Mouse (Mus musculus): ENCODE results near the gene Cdc26.
A peak's percentile ranks its signal among the peaks of the same experiment; 100 is the strongest.

Gene Cdc26

DNA sequence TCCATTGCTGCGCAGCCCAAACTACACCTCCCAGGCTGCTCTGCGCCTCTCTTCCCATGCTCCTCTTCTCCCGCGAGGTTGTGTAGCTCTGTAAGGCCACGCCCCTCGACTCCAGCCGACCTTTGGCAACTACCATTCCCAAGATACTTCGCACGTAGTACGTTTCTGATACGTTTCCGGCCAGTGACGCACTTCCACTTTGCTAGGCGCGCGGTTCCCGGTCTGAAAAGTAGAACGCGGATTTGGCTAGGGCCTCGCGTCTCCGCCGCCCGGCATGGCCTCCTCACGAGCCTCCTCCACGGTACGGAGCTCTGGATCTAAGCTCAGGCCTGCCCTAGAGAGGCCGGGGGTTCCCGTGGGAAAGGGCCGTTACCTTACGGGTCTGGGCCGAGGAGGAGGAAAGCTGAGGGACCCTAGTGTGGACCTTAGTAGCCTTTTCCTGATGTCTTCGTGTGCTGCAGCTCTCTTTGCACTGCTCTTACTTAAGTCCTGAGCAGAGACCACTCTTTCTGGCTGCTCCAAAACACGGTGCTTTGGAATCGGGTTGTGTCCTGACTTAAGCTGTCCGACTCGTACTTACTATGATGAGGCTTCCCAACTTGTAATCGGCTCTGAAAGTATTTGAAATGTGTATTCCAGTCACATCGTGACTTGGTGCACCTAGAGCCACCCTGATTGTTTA, at the start of gene Cdc26, which contains the start of gene Prpf4:
Cdc26 (minus strand) TSS at position 42 of the 682 bp plus-strand sequence.
Prpf4 (plus strand) TSS at position 197 of the 682 bp plus-strand sequence.
- DNase-seq, result peak; percentile 98

DNA sequence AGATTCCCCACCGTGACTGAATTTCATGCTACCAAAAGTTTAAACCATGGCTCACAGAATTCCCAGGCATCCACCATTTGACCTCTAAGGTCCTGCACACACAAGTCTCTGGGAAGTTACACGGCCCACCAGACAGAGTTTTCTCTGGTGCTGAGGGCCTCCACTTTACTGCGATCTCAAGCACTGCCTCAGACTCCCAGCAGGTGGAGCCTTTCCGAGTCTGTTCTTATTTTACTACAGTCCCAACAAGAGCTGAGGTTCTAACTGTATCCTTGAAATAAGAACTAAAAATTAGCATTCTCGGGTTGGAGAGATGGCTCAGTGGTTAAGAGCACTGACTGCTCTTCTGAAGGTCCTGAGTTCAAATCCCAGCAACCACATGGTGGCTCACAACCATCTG, 46.6 kb upstream of the Cdc26 start:
- DNase-seq, result peak; percentile 30

DNA sequence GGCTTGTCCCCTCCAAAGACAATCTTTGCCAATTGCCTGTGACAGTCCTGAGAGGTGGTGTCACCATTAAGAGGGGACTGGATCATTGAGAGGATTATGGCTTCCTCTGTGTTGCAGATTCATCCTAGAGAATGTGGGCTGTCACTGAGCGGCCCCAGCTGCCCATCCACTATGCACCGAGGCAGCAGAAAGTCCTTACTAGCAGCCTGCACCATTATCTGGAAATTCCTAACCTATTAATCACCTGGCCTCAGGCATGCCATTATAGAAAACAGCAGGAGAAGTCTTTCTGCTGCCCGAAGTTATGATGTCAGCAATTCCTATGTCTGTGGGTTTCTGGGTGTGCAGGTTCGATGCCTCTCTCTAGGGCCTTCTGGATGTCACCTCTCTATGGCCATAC, 32.5 kb upstream of the Cdc26 start:
- DNase-seq, result no peak

DNA sequence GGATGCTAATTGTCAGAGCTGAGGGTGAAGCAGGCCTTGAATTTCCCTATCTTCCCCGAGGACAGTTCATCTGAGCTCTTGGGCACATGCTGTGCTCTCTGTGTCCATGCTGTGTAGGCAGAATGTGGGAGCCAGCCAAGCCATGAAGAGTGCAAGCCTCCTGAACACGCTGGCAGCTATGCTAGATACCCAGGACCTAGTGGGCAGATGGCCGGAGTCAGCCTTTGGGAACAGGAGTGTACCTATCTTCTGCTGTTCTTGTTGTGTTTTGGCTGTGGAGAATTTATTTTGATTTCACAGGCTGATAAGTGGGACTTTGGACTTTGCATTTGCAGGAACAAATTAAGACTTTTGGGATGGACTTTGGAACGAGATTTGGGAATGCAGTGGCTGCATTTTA, 32.1 kb upstream of the Cdc26 start:
- no peak for DNase-seq

DNA sequence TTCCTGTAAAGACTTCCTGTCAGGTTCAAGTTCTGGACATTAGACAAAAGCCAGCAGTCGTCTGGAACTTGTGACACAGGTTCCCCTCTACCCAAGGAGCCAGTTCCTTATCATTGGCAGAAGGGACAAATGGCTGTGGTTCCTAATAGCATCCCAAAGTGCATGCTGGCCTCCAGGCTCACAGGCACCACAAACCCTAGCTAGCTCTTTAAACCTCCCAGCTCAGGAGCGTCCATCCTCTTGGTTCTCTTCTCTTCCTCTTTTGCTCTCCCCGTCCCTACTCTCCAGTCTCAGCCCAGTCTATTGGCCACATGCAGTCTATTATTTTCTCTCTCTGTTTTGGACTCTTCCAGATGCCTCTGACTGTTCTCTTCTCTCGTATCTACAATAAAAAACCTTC, 31.4 kb upstream of the Cdc26 start:
- DNase-seq, result no peak

DNA sequence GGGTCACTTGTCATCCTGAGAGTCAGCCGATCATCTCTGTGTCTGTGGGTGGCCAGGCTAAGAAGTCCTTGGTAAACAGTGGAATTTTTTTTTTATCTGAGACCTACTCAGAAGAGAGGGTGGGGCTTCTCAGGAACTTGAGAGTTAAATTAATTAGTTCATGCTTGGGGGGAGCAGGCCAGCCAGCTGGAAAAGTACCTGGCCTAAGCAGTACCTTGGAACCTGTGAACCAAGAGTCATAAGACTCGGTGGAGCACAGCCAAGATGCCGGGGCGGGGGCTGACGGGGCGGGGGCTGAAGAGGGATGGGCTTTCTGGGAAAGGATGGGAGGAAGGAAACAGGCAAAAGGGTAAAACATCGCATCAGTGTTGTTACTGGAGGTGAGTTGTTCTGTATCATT, 29.4 kb upstream of the Cdc26 start:
- DNase-seq, result no peak

DNA sequence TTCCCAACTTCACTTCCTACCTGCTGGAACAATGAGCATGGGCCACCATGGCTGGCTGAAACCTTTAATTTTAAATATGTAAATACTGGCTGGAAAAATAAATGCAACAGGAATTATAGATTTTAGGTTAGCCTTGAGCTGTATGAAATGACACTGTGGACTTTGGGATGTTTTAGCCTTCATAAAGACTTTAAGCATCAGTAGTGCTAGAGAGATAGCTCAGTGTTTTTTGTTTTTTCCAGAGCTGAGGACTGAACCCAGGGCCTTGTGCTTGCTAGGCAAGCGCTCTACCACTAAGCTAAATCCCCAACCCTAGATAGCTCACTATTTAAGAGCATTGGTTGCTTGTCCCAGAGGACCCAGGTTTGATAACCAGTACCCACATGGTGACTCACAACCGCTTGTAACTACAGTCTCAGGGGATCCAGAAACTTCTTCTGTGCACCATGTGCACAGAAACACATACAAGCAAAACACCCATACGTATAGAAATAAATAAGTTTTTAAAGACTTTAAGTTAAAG, 28.9 kb upstream of the Cdc26 start:
- no peak for DNase-seq

DNA sequence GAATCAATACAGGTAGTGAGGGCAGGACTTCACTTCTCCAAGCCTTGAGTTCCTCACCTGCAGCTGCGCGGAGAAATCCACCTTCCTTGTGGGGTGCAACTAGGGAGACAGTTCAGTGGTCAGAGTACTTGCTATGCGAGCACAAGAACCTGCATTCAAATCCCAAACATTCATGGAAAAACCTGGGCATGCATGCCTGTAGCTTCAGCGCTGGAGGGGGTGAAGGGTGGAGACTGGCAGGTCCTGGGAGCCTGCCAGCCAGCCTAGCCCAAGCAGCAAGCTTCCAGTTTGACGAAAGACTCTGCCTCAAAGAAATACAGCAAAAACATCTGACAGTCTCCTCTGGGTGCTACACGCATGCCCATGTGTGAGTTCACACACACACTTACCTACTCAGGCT, 26.6 kb upstream of the Cdc26 start, which contains the start of gene Rnf183:
Rnf183 (minus strand) TSS at position 172 of the 400 bp plus-strand sequence.
- no peak for DNase-seq

DNA sequence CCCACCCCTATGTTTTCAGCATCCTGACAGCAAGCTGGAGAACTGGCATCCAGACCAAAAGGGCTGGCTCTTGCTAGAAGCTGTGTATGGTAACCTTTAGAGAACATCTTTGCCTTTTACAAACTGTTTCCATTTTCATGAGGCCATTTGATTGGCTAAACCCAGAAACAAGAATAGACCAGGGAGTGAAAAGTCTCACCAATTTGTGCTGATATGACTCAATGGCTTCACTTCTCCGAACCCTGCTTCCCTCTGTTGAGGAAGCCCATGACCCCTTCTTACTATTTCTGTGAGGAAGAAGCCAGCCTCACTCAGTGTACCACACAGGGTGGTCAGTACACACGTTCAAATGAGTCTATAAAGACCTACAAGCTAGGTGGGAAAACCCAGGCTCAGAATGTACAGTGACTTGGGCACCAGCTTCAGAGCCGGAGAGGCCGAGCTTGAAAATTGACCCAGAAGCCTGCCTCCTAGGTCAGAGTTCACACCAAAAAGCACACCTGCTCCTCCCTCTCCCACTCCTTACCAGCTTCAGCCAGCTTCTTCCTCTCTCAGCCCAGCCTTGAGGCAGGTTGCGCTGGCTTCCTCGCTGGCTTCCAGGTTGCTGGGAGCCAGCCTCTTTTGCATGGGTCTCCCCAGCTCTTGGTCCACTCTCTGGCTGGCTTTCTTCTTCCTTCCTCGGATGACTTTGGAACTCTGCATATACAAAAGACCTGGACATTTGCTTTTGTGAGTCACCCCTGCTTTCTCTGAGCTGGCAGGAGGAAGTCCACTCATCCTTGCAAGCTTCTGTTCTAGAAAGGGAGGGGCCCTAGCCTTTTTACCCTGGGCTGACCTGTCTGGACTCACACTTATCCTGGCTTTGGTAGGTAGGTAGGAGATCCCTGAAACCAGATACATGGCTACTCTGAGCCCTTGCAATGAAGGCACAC, 25.8 kb upstream of the Cdc26 start:
- DNase-seq, result no peak

DNA sequence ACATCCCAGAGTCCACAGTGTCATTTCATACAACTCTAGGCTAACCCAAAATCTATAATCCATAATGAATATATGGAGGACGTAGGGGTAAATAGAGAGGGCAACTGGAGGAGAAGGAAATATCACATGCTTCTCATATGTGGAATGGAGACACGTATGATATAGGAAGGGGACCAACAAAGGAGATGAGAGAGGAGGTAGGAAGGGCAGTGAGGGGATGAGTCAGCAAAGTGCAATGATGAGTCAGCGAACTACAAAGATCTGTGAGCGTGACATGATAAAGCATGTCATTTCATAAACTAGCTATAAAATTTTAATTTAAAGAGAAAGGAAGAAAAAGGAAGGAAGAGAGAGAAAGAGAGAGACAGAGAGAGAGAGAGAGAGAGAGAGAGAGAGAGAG, 23.1 kb upstream of the Cdc26 start:
- DNase-seq, result peak; percentile 84

DNA sequence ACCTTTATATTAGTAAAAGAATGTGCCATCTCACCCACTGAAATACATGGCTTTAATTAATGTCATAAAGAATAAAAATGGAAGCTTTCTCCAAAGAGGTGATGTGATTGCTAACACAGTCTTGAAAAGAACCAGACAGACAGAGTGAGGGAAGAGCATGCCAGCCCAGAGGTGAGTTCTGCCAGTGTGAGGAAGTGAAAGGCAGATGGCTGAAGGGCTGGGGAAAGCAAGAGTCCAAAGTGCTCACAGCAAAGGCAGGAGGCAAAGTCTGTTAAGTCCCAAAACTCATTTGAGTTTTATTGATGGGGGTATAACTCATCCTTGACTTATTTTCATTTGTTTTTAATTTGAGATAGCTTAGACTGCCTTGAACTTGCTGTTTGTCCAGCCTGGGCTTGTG, 22.2 kb upstream of the Cdc26 start:
- DNase-seq, result no peak

DNA sequence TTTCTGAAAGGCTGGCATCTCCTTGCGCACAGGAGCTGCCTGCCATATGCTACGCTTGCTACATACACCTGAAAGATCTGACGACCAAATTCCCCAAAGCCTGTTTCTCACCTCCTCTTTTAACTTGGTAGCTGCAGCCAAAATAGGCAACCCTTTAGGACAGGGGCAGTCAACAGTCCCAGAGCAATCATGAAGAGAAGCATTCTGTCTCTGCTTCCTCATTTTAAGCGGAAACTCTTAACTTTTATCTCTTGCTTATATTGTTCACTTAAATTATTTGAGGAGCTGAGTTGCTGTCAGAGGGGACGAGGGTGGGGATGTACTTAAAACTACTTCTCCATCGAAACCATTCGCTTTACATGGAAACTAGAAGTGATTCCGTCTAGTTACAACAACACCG, 21.2 kb upstream of the Cdc26 start:
- DNase-seq, result no peak

DNA sequence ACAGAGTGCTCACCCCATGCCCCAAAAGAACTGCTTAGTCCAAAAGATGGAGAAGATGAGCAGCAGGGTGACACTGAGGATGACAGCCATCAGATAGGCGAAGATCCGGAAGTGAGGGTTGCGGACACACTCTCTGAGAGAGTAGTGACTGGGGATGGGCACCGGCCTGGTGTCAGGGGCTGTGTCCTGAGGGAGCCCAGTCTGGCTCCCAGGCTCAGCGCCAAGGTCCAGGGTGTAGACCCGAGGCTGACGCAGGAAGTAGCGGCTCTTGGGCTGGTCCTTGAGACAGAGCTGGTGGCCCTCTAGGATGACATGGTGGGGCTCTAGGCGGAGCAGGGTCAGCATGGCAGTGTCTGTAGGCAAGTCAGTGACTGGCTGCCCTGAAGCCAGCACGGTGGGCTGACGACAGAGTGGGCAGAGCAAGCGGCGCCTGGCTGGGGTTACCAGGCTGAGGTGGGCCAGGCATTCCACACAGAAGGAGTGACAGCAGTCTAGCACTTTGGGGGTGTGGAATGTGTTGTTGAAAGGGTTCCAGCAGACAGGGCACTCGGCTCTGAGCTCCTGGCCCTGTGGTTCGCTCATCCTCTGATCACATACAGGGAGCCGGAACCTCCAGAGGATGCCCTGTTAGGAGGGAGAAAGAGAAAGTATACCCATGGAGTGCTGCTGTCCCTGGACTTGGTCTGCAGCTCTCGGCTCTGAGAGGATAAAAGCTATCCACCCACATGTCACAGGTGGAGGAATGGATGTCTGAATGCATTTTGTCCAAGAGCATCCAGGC, 19.7 kb upstream of the Cdc26 start:
- DNase-seq, result no peak

DNA sequence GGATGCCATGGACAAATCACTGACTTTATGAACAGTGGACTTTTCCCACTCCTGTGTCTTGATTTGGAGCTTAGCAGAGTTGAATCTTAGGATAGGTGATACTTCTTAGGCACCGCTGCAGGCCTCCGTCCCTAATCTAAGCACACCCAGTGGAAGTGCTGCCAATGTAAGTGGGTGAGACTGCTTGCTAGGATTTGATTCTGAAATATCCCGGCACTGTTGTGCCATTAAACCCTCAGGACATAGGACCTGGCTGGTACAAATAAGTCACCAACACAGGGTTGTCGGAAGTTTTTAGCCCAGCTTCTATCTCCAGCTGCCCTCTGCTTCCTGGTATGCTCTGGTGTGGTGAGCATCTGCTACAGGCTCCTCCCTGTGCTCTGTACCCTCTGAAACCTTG, 17.4 kb upstream of the Cdc26 start:
- no peak for DNase-seq

DNA sequence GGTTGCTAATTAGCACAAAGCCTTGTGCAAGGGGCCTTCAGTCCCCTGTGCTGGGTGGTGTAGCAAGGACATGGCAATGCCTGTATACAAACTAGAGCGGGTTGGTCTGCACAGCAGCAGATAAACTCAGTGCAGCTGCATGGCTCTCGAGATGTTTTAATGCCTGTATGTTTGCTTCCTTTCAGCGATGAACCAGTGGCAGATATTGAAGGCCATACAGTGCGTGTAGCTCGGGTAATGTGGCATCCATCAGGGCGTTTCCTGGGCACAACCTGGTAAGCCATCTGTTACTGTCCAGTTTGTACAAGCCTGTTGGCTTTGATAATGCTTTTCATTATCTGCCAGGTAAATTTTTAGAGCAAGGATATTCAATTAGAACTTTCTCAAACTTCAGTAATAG, 10.6 kb upstream of the Cdc26 start:
- DNase-seq, result no peak

DNA sequence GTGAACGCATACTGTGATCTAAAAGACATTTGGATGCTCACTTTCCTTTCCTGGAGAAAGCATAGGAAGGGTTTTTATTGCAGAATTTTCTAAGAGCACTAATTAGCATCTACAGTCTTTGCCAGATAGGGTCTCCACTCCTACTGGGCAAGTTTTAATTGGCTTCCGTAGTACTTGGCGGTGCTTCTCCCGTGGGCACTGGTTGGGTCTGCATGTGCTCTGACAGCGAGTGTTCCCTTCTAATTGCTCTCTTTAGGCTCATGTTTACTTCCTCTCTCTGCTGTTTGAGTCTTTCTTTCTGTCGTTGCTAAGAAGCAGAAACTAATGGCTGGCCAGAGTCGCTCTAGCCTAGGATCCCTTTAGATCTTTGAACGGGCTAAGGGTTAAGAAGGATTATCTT, 10.0 kb upstream of the Cdc26 start:
- no peak for DNase-seq

DNA sequence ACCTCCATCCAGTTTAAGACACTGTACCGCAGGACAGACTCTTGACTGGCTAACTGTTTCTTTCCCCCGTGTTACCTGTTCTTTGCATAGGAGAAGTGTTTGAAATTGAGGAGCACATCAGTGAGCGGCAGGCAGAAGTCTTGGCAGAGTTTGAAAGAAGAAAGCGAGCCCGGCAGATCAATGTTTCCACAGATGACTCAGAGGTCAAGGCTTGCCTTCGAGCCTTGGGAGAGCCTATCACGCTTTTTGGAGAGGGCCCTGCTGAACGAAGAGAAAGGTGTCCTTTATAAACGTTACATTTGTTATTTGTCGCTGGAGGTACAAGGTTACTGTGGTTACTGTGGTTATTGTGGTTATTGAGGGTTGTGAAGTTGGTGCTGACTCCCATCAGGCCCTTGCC, 3.2 kb upstream of the Cdc26 start:
- no peak for DNase-seq

DNA sequence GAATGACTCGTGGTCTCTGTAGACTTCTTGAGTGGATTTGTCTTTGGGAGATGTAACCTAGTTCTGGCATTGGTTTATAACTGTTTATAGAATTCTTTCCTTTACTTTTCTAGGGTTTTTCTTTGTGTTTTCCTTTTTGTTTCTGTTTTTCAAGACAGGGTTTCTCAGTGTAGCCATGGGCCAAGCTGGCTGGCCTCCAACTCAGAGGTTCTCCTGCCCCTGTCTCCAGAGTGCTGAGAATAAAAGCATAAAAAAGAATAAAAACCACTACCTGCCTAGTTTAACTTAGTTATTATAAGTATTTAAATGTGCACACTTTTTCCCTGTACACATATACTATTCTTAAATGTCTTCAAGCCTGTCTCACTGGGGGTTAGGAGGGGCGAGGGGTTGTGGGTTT, 1.9 kb upstream of the Cdc26 start:
- DNase-seq, result no peak

DNA sequence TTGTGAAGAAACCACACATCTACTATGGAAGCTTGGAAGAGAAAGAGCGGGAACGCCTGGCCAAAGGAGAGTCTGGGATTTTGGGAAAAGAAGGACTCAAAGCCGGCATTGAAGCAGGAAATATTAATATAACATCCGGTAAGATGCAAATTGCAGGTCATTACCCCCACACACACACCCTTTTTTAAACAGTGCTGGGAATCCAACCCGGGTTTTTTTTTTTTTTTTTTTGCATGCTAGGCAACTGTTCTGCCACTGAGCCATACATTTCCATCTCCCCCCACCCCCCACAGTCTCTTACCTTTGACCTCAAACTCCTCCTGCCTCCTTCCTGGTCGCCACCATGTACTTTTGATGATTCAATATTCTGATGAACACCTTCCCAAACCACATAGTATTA, 1.2 kb upstream of the Cdc26 start:
- no peak for DNase-seq

DNA sequence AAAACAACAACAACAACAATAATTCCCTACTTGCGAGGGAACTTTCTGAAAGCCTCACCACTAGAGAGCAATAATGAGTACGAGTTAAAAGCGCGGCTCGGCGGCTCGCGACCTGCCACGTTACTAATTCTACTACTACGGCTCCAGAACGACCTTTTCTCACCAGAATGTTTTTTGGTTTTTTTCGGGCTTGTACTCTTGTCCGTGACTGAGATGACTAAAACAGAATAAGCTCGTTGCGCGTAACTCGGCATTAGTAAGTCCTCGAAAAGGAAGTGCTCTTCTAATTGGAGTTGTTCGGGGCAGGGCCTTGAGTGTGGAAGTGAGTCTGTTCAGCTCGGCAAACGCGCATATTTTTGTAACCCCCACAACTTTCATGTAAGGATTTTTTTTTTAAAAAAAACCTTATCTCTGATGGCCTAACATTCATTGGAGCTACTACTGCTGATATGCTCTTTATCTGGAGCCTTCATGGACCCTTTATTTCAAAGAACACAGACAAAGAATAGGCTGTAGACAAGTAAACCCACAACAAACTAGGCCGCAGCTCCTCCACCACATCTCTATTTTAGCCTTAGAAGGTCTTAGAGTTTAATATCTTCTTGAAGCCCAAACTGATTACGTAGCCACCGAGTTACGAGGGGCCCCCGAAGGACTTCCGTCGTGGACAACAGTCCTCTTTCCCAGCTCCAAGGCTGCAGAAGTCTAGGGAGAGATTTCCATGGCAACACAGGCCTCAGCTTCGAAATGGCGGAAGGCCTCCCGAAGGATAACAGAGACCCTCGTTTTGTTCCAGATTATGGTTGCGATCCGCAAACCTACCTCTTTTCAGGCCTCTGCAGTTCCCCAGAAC, 486 bp downstream of the Cdc26 start:
- peak; percentile 76 for DNase-seq

DNA sequence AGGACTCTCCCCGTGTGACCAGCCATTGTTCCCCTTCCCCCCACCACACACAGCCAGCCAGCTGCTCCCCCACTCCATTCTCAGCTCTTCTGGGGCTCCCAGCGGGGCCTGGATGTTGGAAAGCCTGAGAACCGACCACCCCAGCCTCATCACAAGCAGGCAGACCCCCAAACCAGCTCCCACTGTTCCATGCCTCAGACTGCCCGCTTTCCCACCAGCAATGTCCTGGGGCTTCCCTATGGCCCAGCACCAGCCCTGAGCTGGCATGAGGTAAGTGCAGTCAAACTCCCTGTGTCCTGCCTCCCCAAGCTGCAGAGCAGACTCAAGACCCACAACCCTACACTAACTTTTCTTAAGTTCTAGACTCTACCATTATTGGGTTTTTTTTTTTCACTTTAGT, 2.3 kb downstream of the Cdc26 start:
- no peak for DNase-seq

DNA sequence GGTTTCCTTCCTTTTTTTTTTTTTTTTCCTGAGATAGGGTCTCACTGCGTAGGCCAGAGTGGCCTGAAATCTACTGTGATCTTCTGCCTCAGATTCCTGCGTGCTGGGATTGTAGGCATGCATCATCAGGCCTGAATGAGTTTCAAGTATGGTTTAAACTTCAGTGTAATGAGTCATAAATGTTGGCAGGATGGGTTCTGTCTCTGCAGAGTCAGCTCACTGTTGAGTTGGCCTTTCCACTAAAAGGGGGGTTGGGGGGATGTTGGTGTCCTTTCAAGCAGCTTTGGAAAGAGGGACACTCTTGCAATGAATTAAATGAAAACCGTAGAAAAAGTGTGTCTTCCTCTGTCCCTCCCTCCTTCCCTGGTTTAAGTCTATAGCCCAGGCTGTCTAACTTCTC, 9.5 kb downstream of the Cdc26 start:
- DNase-seq, result no peak

Data from liver (tissue).